Mouse (Mus musculus): ENCODE data around the gene Becn1.

Gene Becn1

GRCm38 (mm10) chr11:101315665-101316500 is 13.8 kb upstream of the Becn1 start, which contains the start of gene Psme3:
Psme3 (plus strand) TSS chr11:101316213.
- peak; percentile 90 to 91 for DNase-seq (ENCODE audit: low spot score in 2 of 2)

GRCm38 (mm10) chr11:101315082-101315650 is 13.1 kb upstream of the Becn1 start:
- no peak for DNase-seq (ENCODE audit: low spot score in 2 of 2)

- no peak for DNase-seq (ENCODE audit: low spot score in 2 of 2)
Measured at GRCm38 (mm10) chr11:101314567-101314966, 12.5 kb upstream of the Becn1 start.

GRCm38 (mm10) chr11:101312150-101312549 is 10.1 kb upstream of the Becn1 start:
- DNase-seq (ENCODE audit: low spot score in 2 of 2), result no peak

- DNase-seq (ENCODE audit: low spot score in 2 of 2), result no peak
Measured at GRCm38 (mm10) chr11:101311083-101311482, 9.0 kb upstream of the Becn1 start.

GRCm38 (mm10) chr11:101307744-101308143 is 5.7 kb upstream of the Becn1 start:
- DNase-seq (ENCODE audit: low spot score in 2 of 2), result no peak

- no peak for DNase-seq (ENCODE audit: low spot score in 2 of 2)
Measured at GRCm38 (mm10) chr11:101301299-101302003, 635 bp downstream of the Becn1 start.

GRCm38 (mm10) chr11:101300881-101301280 is 1.2 kb downstream of the Becn1 start:
- no peak for DNase-seq (ENCODE audit: low spot score in 2 of 2)

- no peak for DNase-seq (ENCODE audit: low spot score in 2 of 2)
Measured at GRCm38 (mm10) chr11:101295191-101295590, 6.9 kb downstream of the Becn1 start.

- no peak for DNase-seq (ENCODE audit: low spot score in 2 of 2)
Measured at GRCm38 (mm10) chr11:101291231-101291630, 10.9 kb downstream of the Becn1 start.

GRCm38 (mm10) chr11:101287306-101287705 is 14.8 kb downstream of the Becn1 start:
- no peak for DNase-seq (ENCODE audit: low spot score in 2 of 2)

GRCm38 (mm10) chr11:101283805-101284204 is 18.3 kb downstream of the Becn1 start:
- DNase-seq (ENCODE audit: low spot score in 2 of 2), result no peak

GRCm38 (mm10) chr11:101282896-101283295 is 19.2 kb downstream of the Becn1 start:
- no peak for DNase-seq (ENCODE audit: low spot score in 2 of 2)

GRCm38 (mm10) chr11:101280837-101281236 is 21.2 kb downstream of the Becn1 start:
- no peak for DNase-seq (ENCODE audit: low spot score in 2 of 2)

- DNase-seq (ENCODE audit: low spot score in 2 of 2), result no peak
Measured at GRCm38 (mm10) chr11:101279193-101279569, 22.9 kb downstream of the Becn1 start.

- DNase-seq (ENCODE audit: low spot score in 2 of 2), result peak; percentile 82 to 85
Measured at GRCm38 (mm10) chr11:101278223-101279192, 23.6 kb downstream of the Becn1 start, which contains the start of the genes Cntd1 and Coa3. Cntd1 (plus strand) TSS chr11:101279012. Coa3 (minus strand) TSS chr11:101279114.

GRCm38 (mm10) chr11:101277381-101278222 is 24.5 kb downstream of the Becn1 start:
- DNase-seq (ENCODE audit: low spot score in 2 of 2), result no peak

GRCm38 (mm10) chr11:101276319-101277070 is 25.6 kb downstream of the Becn1 start:
- DNase-seq (ENCODE audit: low spot score in 2 of 2), result no peak

GRCm38 (mm10) chr11:101275309-101275708 is 26.8 kb downstream of the Becn1 start:
- DNase-seq (ENCODE audit: low spot score in 2 of 2), result no peak

- DNase-seq (ENCODE audit: low spot score in 2 of 2), result no peak
Measured at GRCm38 (mm10) chr11:101272446-101272845, 29.6 kb downstream of the Becn1 start.
